Mouse (Mus musculus): Measurements from ENCODE around the gene Gfod1.

Gfod1 gene

DNA sequence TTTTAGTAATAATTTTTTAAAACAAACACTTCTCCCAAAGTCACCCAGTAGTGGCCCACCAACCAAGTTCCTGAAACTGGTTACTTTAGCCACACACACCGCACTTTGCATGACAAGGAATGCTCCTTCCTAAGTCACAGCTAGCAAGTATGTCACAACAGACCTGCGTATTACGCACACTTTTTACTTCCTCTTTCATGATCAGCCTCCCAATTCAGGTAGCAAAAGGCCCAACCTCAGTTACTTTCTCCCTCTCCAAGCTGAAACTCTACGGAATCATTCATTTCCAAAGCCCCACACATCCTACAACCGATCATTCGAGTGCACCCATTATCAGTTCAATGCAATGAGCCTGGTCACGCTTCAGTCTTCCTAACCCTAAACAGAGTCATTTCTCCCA lies 8.3 kb downstream of the Gfod1 start:
- peaks cover 16% of the 10 kb centered on the region for H3K36me3 ChIP-seq (ENCODE audit: insufficient read depth, low read length)
- no peaks in the 10 kb centered on the region for H3K9me3 ChIP-seq (ENCODE audit: low read length)
- TF ChIP-seq CTCF (conservative IDR thresholded peaks at IDR 0.05; ENCODE audit: low read length) (no peak), POU5F1 (IDR thresholded peaks at IDR 0.05; ENCODE audit: borderline replicate concordance, low read length) (no peak), NANOG (IDR thresholded peaks at IDR 0.05; ENCODE audit: borderline replicate concordance, low read length) (no peak)
- peaks cover 10% of the 10 kb centered on the region for H3K27me3 ChIP-seq (ENCODE audit: insufficient read depth, low read length)
- H3K4me3 ChIP-seq (replicated peaks; ENCODE audit: low read length) = 0 out of 2 replicates have a peak overlapping the region, but pooled peaks have one; percentile 17
- H3K4me1 ChIP-seq (replicated peaks; ENCODE audit: low read depth, low read length) = peaks cover 98% of the 10 kb centered on the region

DNA sequence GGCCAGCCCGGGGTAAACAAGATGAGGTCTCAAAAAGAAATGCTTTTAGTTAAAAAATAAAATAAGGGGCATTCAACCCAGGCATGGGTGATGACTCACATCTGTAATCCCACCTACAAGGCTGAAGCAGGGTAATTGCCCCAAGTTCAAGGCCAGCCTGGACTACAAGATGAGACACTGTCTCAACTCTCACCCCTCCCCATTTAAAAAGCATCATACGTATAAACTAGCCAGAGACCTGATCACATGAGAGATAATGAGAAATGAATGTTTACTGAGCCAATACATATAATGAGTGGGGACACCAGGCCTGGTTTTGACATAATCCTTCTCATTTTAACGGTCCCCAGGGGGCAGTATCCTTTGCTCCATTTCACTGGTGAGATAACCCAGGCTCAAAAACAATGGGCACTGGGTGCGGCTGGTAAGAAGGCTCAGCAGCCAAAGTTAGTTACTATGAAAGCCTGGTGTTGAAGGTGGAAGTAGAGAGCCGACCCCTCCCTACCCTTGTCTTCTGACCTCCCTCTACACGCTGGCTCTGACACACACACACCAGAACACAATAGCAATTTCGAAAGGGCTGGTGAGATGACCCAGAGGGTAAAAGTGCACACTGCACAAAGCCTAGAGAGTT lies 8.9 kb downstream of the Gfod1 start:
- H3K4me1 ChIP-seq (replicated peaks; ENCODE audit: low read depth, low read length) = peaks cover 98% of the 10 kb centered on the region
- no peaks in the 10 kb centered on the region for H3K9me3 ChIP-seq (ENCODE audit: low read length)
- H3K36me3 ChIP-seq (ENCODE audit: insufficient read depth, low read length) = peaks cover 16% of the 10 kb centered on the region
- peaks cover 9% of the 10 kb centered on the region for H3K27me3 ChIP-seq (ENCODE audit: insufficient read depth, low read length)
- TF ChIP-seq POU5F1 (IDR thresholded peaks at IDR 0.05; ENCODE audit: borderline replicate concordance, low read length) = no peak
- peak; percentile 23 for TF ChIP-seq CTCF (conservative IDR thresholded peaks at IDR 0.05; ENCODE audit: low read length)
- H3K4me3 ChIP-seq (replicated peaks; ENCODE audit: low read length) = no peak overlapping the region

DNA sequence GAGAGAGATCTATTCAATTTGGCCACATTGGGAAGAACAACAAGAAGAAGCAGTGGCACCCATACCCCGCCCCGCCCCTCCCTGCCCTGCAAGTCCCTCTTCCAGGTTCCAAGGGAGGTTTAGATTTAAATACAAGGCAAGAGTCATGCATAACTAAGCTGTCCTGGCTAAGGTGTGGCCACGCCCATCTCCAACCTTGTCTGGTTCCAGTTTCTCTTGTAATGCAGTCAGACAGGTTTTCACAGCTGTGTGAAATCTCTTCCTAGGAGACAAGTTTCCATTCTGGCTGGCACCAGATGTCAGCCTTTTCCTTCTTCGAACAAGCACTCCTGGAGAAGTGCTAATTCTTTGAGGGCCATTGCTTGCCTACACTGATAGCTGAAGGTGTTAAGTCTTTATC lies 11.1 kb downstream of the Gfod1 start:
- Histone ChIP-seq H3K9me3 (ENCODE audit: low read length) (no peaks in the 10 kb centered on the region), H3K27me3 (ENCODE audit: insufficient read depth, low read length) (peaks cover 9% of the 10 kb centered on the region), H3K4me1 (replicated peaks; ENCODE audit: low read depth, low read length) (peaks cover 95% of the 10 kb centered on the region), H3K4me3 (replicated peaks; ENCODE audit: low read length) (no peak overlapping the region), H3K36me3 (ENCODE audit: insufficient read depth, low read length) (peaks cover 19% of the 10 kb centered on the region)
- TF ChIP-seq CTCF (conservative IDR thresholded peaks at IDR 0.05; ENCODE audit: low read length) (no peak), NANOG (IDR thresholded peaks at IDR 0.05; ENCODE audit: borderline replicate concordance, low read length) (0 out of 2 replicates have a peak, but pooled peaks have one; percentile 7), POU5F1 (IDR thresholded peaks at IDR 0.05; ENCODE audit: borderline replicate concordance, low read length) (no peak)

DNA sequence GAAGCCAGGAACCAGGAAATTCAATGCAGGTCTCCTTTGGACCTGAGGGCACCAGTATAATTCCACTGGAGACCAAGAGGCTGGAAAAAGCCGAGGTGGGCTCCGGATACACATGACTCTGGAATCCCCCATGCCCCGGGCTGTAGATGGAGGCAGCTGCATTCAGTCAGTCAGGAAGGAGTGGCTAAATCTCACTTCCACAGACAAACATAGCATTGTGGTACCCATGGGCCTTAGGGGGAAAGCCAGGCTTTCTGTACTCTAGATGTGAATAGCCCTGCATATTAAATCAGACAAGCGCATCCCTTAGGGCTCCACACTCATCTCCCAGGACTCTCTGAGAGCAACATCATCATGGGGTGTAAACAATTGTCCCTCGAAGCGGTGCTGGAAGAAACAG lies 14.9 kb downstream of the Gfod1 start:
- no peak overlapping the region for H3K4me3 ChIP-seq (replicated peaks; ENCODE audit: low read length)
- no peaks in the 10 kb centered on the region for H3K9me3 ChIP-seq (ENCODE audit: low read length)
- H3K36me3 ChIP-seq (ENCODE audit: insufficient read depth, low read length) = peaks cover 4% of the 10 kb centered on the region; the same call in 1 of the 2 replicates
- no peaks in the 10 kb centered on the region for H3K27me3 ChIP-seq (ENCODE audit: insufficient read depth, low read length)
- peaks cover 86% of the 10 kb centered on the region for H3K4me1 ChIP-seq (replicated peaks; ENCODE audit: low read depth, low read length)
- TF ChIP-seq POU5F1 (IDR thresholded peaks at IDR 0.05; ENCODE audit: borderline replicate concordance, low read length) (no peak), CTCF (conservative IDR thresholded peaks at IDR 0.05; ENCODE audit: low read length) (no peak)

DNA sequence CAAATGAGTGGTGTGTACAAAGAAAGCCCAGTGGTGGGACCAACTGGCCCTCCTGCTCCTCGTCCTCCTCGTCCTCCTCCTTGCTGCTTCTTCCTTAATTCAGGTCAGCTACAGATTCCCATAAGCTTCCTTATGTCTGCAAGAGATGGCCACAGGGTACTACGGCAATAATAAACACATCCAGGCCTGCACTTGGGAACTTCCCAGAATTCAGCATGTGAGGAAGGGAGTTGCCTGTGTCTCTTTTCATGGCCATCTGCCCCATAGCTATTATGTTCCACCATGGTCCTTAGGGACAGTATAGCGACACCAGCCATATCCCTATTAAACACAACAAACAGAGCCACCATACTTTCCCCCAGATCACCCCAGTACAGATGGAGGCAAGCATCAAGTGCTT lies 15.5 kb downstream of the Gfod1 start:
- H3K9me3 ChIP-seq (ENCODE audit: low read length) = no peaks in the 10 kb centered on the region
- H3K27me3 ChIP-seq (ENCODE audit: insufficient read depth, low read length) = no peaks in the 10 kb centered on the region
- H3K4me3 ChIP-seq (replicated peaks; ENCODE audit: low read length) = no peak overlapping the region
- TF ChIP-seq CTCF (conservative IDR thresholded peaks at IDR 0.05; ENCODE audit: low read length) (no peak), NANOG (IDR thresholded peaks at IDR 0.05; ENCODE audit: borderline replicate concordance, low read length) (no peak), POU5F1 (IDR thresholded peaks at IDR 0.05; ENCODE audit: borderline replicate concordance, low read length) (no peak)
- H3K4me1 ChIP-seq (replicated peaks; ENCODE audit: low read depth, low read length) = peaks cover 80% of the 10 kb centered on the region
- peaks cover 4% of the 10 kb centered on the region; the same call in 1 of the 2 replicates for H3K36me3 ChIP-seq (ENCODE audit: insufficient read depth, low read length)

DNA sequence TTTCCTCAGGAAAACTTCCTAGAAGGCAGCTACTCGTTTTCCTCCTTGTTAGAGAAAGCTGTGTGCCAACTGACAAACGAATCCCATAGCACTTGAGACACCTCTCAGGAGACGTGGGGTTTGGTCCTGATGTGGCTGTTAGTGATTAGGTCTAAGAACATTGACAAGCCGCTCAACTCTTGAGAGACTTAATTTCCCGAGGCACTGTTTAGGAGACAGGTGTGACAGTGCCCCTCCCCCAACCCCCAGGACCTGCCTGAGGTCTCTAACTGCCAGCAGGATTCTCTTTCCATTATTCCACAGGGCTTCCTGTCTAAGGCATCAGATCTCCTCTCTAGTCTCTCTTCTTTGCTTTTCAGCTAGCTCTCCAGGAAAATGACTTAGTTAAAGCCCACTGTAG lies 15.9 kb downstream of the Gfod1 start:
- Histone ChIP-seq H3K27me3 (ENCODE audit: insufficient read depth, low read length) (no peaks in the 10 kb centered on the region), H3K4me3 (replicated peaks; ENCODE audit: low read length) (no peak overlapping the region), H3K36me3 (ENCODE audit: insufficient read depth, low read length) (peaks cover 4% of the 10 kb centered on the region; the same call in 1 of the 2 replicates), H3K9me3 (ENCODE audit: low read length) (no peaks in the 10 kb centered on the region), H3K4me1 (replicated peaks; ENCODE audit: low read depth, low read length) (peaks cover 77% of the 10 kb centered on the region)
- TF ChIP-seq POU5F1 (IDR thresholded peaks at IDR 0.05; ENCODE audit: borderline replicate concordance, low read length) (no peak), CTCF (conservative IDR thresholded peaks at IDR 0.05; ENCODE audit: low read length) (no peak), NANOG (IDR thresholded peaks at IDR 0.05; ENCODE audit: borderline replicate concordance, low read length) (no peak)

DNA sequence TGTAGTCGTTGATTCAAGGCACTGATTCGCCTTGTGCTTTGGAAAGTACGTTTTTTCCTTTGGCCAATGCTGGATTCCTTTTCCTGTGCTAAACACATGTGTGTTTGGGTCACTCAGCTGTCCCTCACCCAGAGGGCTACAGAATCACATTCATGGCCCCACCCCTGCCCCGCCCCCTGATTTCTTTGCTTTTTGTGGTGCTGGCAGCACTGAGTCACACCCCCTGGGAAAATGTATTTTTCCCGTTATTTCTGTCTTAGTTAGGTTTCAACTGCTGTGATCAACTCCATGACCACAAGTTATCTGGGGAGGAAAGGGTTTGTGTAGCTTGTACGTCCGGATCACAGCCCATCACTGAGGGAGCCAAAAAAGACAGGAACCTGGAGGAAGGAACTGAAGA lies 17.1 kb downstream of the Gfod1 start:
- no peaks in the 10 kb centered on the region for H3K27me3 ChIP-seq (ENCODE audit: insufficient read depth, low read length)
- TF ChIP-seq NANOG (IDR thresholded peaks at IDR 0.05; ENCODE audit: borderline replicate concordance, low read length) (no peak), POU5F1 (IDR thresholded peaks at IDR 0.05; ENCODE audit: borderline replicate concordance, low read length) (no peak), CTCF (conservative IDR thresholded peaks at IDR 0.05; ENCODE audit: low read length) (no peak)
- H3K9me3 ChIP-seq (ENCODE audit: low read length) = no peaks in the 10 kb centered on the region
- H3K4me3 ChIP-seq (replicated peaks; ENCODE audit: low read length) = no peak overlapping the region
- peaks cover 4% of the 10 kb centered on the region; the same call in 1 of the 2 replicates for H3K36me3 ChIP-seq (ENCODE audit: insufficient read depth, low read length)
- peaks cover 65% of the 10 kb centered on the region for H3K4me1 ChIP-seq (replicated peaks; ENCODE audit: low read depth, low read length)

DNA sequence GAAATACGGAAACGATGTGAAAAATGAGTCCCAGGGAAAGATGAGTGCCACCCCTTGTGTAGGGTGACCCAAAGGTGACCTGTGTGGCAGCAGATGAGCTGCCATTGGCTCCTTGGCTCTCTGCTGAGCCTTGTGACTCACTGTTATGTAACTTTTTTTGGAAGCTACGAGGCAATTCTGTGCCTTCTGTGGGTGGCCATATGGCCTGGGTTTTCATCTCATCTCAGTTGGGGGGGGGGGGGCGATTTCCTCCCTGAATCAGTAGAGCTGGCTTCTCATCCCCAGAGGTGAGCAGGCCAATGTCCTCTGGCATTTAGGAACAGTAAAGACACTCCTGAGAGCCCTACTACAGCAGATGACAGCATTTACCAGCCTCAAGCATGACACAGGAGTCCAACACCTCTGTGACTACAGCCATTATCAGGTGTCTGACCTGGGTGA lies 19.2 kb downstream of the Gfod1 start:
- no peak for TF ChIP-seq POU5F1 (IDR thresholded peaks at IDR 0.05; ENCODE audit: borderline replicate concordance, low read length)
- TF ChIP-seq CTCF (conservative IDR thresholded peaks at IDR 0.05; ENCODE audit: low read length) = no peak
- TF ChIP-seq NANOG (IDR thresholded peaks at IDR 0.05; ENCODE audit: borderline replicate concordance, low read length) = no peak
- H3K9me3 ChIP-seq (ENCODE audit: low read length) = no peaks in the 10 kb centered on the region
- peaks cover 4% of the 10 kb centered on the region; the same call in 1 of the 2 replicates for H3K36me3 ChIP-seq (ENCODE audit: insufficient read depth, low read length)
- H3K4me3 ChIP-seq (replicated peaks; ENCODE audit: low read length) = no peak overlapping the region
- peaks cover 44% of the 10 kb centered on the region for H3K4me1 ChIP-seq (replicated peaks; ENCODE audit: low read depth, low read length)
- no peaks in the 10 kb centered on the region for H3K27me3 ChIP-seq (ENCODE audit: insufficient read depth, low read length)

DNA sequence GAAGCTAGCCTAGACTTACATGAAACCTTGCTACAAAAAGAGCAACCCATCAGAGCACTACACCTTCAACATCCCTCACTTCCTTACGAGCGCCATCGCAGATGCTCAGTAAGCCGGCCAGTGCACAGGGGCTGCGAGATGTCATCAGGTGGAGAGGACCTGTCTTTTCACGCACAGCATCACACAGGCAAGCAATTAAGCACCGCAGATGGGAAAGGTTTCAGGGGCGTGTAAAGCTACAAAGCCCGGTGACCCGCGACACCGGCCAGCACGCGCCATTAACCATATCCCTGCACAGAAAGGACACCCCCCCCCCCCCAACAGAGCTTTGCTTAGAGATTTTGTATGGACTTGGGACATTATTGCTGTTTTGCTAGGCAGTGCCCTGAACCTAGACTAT lies 30.1 kb downstream of the Gfod1 start:
- TF ChIP-seq NANOG (IDR thresholded peaks at IDR 0.05; ENCODE audit: borderline replicate concordance, low read length) (no peak), CTCF (conservative IDR thresholded peaks at IDR 0.05; ENCODE audit: low read length) (no peak), POU5F1 (IDR thresholded peaks at IDR 0.05; ENCODE audit: borderline replicate concordance, low read length) (no peak)
- no peaks in the 10 kb centered on the region for H3K27me3 ChIP-seq (ENCODE audit: insufficient read depth, low read length)
- H3K36me3 ChIP-seq (ENCODE audit: insufficient read depth, low read length) = no peaks in the 10 kb centered on the region; the same call in 1 of the 2 replicates
- no peaks in the 10 kb centered on the region for H3K9me3 ChIP-seq (ENCODE audit: low read length)
- no peak overlapping the region for H3K4me3 ChIP-seq (replicated peaks; ENCODE audit: low read length)
- peaks cover 45% of the 10 kb centered on the region for H3K4me1 ChIP-seq (replicated peaks; ENCODE audit: low read depth, low read length)
